Mouse (Mus musculus): ENCODE measurements at regions not wholly inside any gene's neighbourhood (a gene's known extent, or its start where the extent isn't known, plus 50 kb on each side); places are given as distances from the start of the nearest gene placed in this dataset.

DNA sequence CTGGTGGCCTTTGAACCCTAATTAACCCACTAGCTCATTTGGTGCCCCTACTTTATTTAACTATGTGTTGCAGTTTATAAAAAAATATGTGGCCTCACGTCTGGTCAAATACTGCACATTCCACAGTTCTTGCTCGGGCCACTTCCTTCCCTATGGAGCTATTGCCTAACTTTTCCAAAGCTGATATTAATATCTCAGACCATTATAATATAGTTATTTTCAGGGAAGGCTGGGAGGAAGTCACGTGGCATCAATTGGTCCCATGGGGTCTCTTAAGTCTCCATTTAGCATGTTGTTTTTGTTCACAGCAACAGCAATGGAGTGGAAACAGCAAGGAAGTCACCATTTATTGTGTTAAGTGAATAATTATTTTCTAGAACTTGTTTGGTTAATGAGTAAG, 292.9 kb downstream of the Hlx start:
- Histone ChIP-seq H3K4me1 (ENCODE audit: control insufficient read depth, insufficient read depth, low read length) (0 out of 2 replicates have a peak, but pooled peaks cover 5% of the 10 kb centered on the region), H3K27me3 (replicated peaks; ENCODE audit: control insufficient read depth, insufficient read depth, low read length) (no peaks in the 10 kb centered on the region), H3K9me3 (ENCODE audit: control insufficient read depth, low read length) (no peaks in the 10 kb centered on the region), H3K9ac (ENCODE audit: low read depth, low read length) (no peak overlapping the region), H3K4me2 (ENCODE audit: low read depth, low read length) (no peak overlapping the region), H3K4me3 (ENCODE audit: low read depth, low read length) (no peak overlapping the region), H3K36me3 (ENCODE audit: control insufficient read depth, insufficient read depth, low read length) (no peaks in the 10 kb centered on the region), H3K27ac (replicated peaks; ENCODE audit: low read depth, low read length) (no peak overlapping the region)
- 43% methylated on average over 3 of the region's 3 CpGs for WGBS
- DNase-seq (ENCODE audit: low spot score), result peak; percentile 29
- ATAC-seq (ENCODE audit: low read depth), result no peak

DNA sequence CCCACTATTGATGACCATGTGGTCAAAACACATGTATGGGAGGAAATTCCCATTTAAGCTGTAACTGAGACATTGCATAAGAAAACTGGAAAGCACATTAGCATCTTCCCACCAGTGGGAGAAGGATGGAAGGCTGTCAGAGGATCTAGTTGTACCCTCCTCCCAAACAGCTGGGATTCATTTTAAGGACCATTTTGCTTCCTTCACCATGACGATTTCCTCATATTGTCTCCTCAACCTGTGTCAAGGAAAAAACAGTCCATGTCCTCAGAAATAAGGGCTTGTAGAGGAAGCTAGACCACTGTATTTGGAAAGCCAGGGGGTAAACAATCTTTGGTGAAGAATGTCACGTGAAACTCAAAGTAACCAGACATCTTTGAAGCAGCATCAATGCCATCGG, 296.0 kb downstream of the Hlx start:
- Histone ChIP-seq H3K4me3 (ENCODE audit: low read depth, low read length) (no peak overlapping the region), H3K9me3 (ENCODE audit: control insufficient read depth, low read length) (no peaks in the 10 kb centered on the region), H3K4me2 (ENCODE audit: low read depth, low read length) (no peak overlapping the region), H3K27me3 (replicated peaks; ENCODE audit: control insufficient read depth, insufficient read depth, low read length) (no peaks in the 10 kb centered on the region), H3K9ac (ENCODE audit: low read depth, low read length) (no peak overlapping the region), H3K27ac (replicated peaks; ENCODE audit: low read depth, low read length) (no peak overlapping the region), H3K36me3 (ENCODE audit: control insufficient read depth, insufficient read depth, low read length) (no peaks in the 10 kb centered on the region), H3K4me1 (ENCODE audit: control insufficient read depth, insufficient read depth, low read length) (0 out of 2 replicates have a peak, but pooled peaks cover 4% of the 10 kb centered on the region)
- DNase-seq (ENCODE audit: low spot score) (no peak), ATAC-seq (ENCODE audit: low read depth) (no peak)
- WGBS, result 68% methylated on average over 3 of the region's 3 CpGs

DNA sequence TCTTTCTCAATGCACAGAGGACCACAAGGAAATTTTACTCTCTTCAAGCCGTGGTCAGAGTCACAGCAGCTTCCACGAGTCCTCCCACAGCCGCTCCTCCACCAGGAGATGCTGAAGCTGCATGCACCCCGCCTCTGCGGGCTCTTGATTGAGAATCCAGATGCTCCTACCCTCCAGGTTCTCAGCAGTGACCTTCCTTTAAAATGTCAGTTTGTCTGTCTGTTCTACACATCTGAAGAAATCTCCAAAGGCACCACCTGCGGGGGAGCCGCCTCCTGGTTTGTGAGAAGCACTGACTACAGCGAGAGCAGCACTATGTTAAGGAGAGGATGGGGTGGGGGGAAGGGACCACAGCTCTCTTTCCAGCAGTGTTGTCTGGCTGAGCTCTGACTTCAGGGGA, 303.8 kb downstream of the Hlx start:
- Histone ChIP-seq H3K4me1 (ENCODE audit: control insufficient read depth, insufficient read depth, low read length) (no peaks in the 10 kb centered on the region), H3K27ac (replicated peaks; ENCODE audit: low read depth, low read length) (no peak overlapping the region), H3K9me3 (ENCODE audit: control insufficient read depth, low read length) (no peaks in the 10 kb centered on the region), H3K9ac (ENCODE audit: low read depth, low read length) (no peak overlapping the region), H3K36me3 (ENCODE audit: control insufficient read depth, insufficient read depth, low read length) (no peaks in the 10 kb centered on the region), H3K4me2 (ENCODE audit: low read depth, low read length) (no peak overlapping the region), H3K4me3 (ENCODE audit: low read depth, low read length) (no peak overlapping the region), H3K27me3 (replicated peaks; ENCODE audit: control insufficient read depth, insufficient read depth, low read length) (peaks cover 3% of the 10 kb centered on the region; the same call in 1 of the 2 replicates)
- ATAC-seq (ENCODE audit: low read depth) (no peak), DNase-seq (ENCODE audit: low spot score) (no peak)
- WGBS, result 44% methylated on average over 8 of the region's 8 CpGs

DNA sequence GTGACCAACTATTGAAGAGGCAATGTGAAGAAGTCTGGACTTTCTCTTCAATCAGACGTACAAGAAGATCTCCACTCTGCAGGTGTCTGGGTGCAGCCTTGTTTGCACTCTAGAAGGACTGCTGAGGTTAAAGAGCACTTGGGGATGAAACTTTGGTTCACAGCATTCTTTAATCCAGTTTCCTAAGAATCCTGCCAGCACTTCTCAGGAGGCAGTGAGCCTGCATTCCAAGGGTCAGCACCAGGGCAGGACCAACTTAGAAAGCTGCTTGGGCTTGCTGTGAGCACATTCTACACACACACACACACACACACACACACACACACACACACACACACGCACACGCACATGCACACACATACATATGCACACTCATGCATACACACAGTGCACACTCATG, 304.4 kb downstream of the Hlx start:
- 67% methylated on average over 2 of the region's 3 CpGs for WGBS
- no peaks in the 10 kb centered on the region for H3K4me1 ChIP-seq (ENCODE audit: control insufficient read depth, insufficient read depth, low read length)
- peaks cover 3% of the 10 kb centered on the region; the same call in 1 of the 2 replicates for H3K27me3 ChIP-seq (replicated peaks; ENCODE audit: control insufficient read depth, insufficient read depth, low read length)
- H3K4me3 ChIP-seq (ENCODE audit: low read depth, low read length), result no peak overlapping the region
- ATAC-seq (ENCODE audit: low read depth) (no peak), DNase-seq (ENCODE audit: low spot score) (no peak)
- H3K9me3 ChIP-seq (ENCODE audit: control insufficient read depth, low read length), result no peaks in the 10 kb centered on the region
- no peak overlapping the region for H3K27ac ChIP-seq (replicated peaks; ENCODE audit: low read depth, low read length)
- H3K4me2 ChIP-seq (ENCODE audit: low read depth, low read length), result no peak overlapping the region
- H3K9ac ChIP-seq (ENCODE audit: low read depth, low read length), result no peak overlapping the region
- H3K36me3 ChIP-seq (ENCODE audit: control insufficient read depth, insufficient read depth, low read length), result no peaks in the 10 kb centered on the region

DNA sequence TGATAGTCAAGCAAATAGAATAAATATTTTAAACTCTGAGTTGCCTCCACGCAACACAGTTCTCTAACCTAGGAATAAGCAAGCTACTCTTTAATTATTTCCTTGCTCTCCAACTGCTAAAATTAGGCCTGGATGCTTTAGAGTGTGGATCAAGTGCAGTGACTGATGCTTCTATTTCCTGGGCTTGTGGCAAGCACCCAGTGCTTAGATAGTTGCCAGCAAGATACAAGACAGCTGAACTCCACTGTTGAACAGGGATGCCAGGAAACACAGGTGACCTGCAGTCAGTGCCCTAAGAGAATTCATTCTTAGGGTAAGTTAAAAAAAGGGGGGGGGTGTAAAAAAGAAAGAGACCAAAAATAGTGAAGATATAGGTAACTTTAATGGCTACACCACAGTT, 306.7 kb downstream of the Hlx start:
- DNase-seq (ENCODE audit: low spot score) (no peak), ATAC-seq (ENCODE audit: low read depth) (no peak)
- Histone ChIP-seq H3K4me3 (ENCODE audit: low read depth, low read length) (no peak overlapping the region), H3K4me2 (ENCODE audit: low read depth, low read length) (no peak overlapping the region), H3K9me3 (ENCODE audit: control insufficient read depth, low read length) (no peaks in the 10 kb centered on the region), H3K9ac (ENCODE audit: low read depth, low read length) (no peak overlapping the region), H3K36me3 (ENCODE audit: control insufficient read depth, insufficient read depth, low read length) (no peaks in the 10 kb centered on the region), H3K27me3 (replicated peaks; ENCODE audit: control insufficient read depth, insufficient read depth, low read length) (peaks cover 3% of the 10 kb centered on the region; the same call in 1 of the 2 replicates), H3K27ac (replicated peaks; ENCODE audit: low read depth, low read length) (no peak overlapping the region), H3K4me1 (ENCODE audit: control insufficient read depth, insufficient read depth, low read length) (no peaks in the 10 kb centered on the region)
- 88% methylated on average over 1 of the region's 1 CpGs for WGBS

DNA sequence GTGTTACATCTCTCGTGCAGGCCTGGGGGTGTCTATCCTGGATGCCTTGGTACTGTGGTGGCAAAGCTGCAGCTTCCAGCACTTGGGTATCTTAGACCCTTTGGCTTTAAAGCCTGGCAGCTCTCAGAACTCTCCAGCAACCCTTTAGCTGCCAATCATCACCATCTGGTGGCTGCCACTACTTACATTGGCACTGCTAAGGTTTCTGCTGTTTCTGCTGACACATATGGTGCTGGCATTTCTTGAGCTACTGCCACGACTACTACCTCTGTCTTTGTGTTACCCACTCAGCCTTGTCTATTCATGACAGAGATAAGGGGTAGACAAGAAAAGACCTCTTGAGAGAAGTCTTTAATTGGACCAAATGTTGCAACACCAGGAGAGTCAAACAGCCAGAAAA, 308.4 kb downstream of the Hlx start:
- Histone ChIP-seq H3K36me3 (ENCODE audit: control insufficient read depth, insufficient read depth, low read length) (no peaks in the 10 kb centered on the region), H3K4me3 (ENCODE audit: low read depth, low read length) (no peak overlapping the region), H3K27ac (replicated peaks; ENCODE audit: low read depth, low read length) (no peak overlapping the region), H3K9ac (ENCODE audit: low read depth, low read length) (no peak overlapping the region), H3K27me3 (replicated peaks; ENCODE audit: control insufficient read depth, insufficient read depth, low read length) (no peaks in the 10 kb centered on the region), H3K9me3 (ENCODE audit: control insufficient read depth, low read length) (no peaks in the 10 kb centered on the region), H3K4me2 (ENCODE audit: low read depth, low read length) (no peak overlapping the region), H3K4me1 (ENCODE audit: control insufficient read depth, insufficient read depth, low read length) (no peaks in the 10 kb centered on the region)
- ATAC-seq (ENCODE audit: low read depth) (no peak), DNase-seq (ENCODE audit: low spot score) (no peak)
- 65% methylated on average over 2 of the region's 2 CpGs for WGBS

DNA sequence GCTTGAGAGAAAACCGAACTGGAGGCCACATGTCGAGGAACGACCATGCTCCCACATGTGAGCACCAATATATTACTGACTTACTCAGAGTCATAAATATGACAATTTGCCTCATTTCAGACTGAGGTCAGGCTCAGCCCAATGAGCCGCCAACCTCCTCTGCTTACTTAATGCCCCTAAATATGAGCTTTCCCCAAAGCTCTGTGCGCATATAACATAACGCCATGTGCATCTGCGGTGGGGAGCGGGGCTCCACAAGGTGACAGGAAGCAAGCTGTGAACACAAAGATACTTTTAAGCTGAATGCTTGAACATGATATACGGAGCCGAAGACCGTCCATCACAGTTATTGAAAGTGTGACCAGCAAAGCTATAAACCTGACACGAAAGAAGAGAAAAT, 319.8 kb downstream of the Hlx start:
- H3K9ac ChIP-seq (ENCODE audit: low read depth, low read length), result no peak overlapping the region
- no peaks in the 10 kb centered on the region for H3K27me3 ChIP-seq (replicated peaks; ENCODE audit: control insufficient read depth, insufficient read depth, low read length)
- no peak overlapping the region for H3K4me2 ChIP-seq (ENCODE audit: low read depth, low read length)
- H3K9me3 ChIP-seq (ENCODE audit: control insufficient read depth, low read length), result no peaks in the 10 kb centered on the region
- H3K4me1 ChIP-seq (ENCODE audit: control insufficient read depth, insufficient read depth, low read length), result no peaks in the 10 kb centered on the region; the same call in 1 of the 2 replicates
- DNase-seq (ENCODE audit: low spot score), result no peak
- H3K4me3 ChIP-seq (ENCODE audit: low read depth, low read length), result no peak overlapping the region
- ATAC-seq (ENCODE audit: low read depth), result no peak
- H3K27ac ChIP-seq (replicated peaks; ENCODE audit: low read depth, low read length), result no peak overlapping the region
- 77% methylated on average over 12 of the region's 12 CpGs for WGBS
- no peaks in the 10 kb centered on the region for H3K36me3 ChIP-seq (ENCODE audit: control insufficient read depth, insufficient read depth, low read length)

DNA sequence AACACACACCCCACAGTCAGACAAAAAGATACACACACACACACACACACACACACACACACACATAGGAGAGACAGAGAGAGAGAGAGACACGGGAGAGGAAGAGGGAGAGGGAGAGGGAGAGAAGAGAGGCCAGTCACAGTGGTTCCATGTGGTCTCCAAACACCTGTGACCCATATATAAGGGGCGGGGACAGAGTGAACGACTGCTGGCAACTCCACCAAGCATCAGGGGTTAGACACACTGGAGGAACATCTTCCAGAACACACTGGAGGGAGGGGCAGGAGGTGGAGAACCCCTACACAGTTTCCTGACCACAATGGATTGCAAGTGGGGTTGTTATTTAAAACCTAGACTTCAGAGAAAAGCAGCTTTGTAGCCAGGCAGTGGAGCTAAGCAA, 321.4 kb downstream of the Hlx start:
- no peaks in the 10 kb centered on the region for H3K36me3 ChIP-seq (ENCODE audit: control insufficient read depth, insufficient read depth, low read length)
- no peak for ATAC-seq (ENCODE audit: low read depth)
- WGBS, result 46% methylated on average over 3 of the region's 3 CpGs

DNA sequence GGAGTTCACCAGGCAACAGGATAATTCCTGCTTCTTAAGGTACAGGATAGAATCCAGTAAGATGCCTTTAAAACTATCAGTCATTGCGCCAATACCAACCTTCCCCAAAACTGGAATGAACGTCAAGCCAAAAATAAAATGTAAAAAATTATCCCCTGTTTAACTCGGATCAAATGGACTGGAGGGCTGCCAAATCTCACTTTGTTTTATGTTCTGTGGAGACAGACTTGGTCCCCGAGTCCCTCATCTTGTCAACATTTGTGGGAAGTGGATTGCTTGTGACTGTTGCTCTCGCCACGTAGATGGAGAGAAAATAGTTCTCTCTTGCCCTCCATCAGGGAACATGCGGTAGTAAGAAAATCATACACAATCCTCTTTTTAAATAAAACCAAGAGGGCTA, 322.4 kb downstream of the Hlx start:
- Histone ChIP-seq H3K4me2 (ENCODE audit: low read depth, low read length) (no peak overlapping the region), H3K9me3 (ENCODE audit: control insufficient read depth, low read length) (no peaks in the 10 kb centered on the region), H3K4me1 (ENCODE audit: control insufficient read depth, insufficient read depth, low read length) (no peaks in the 10 kb centered on the region; the same call in 1 of the 2 replicates), H3K36me3 (ENCODE audit: control insufficient read depth, insufficient read depth, low read length) (no peaks in the 10 kb centered on the region), H3K27ac (replicated peaks; ENCODE audit: low read depth, low read length) (no peak overlapping the region), H3K27me3 (replicated peaks; ENCODE audit: control insufficient read depth, insufficient read depth, low read length) (no peaks in the 10 kb centered on the region), H3K4me3 (ENCODE audit: low read depth, low read length) (no peak overlapping the region), H3K9ac (ENCODE audit: low read depth, low read length) (no peak overlapping the region)
- DNase-seq (ENCODE audit: low spot score) (peak; percentile 80), ATAC-seq (ENCODE audit: low read depth) (no peak)
- WGBS, result 41% methylated on average over 7 of the region's 7 CpGs

More for the DNA sequence above, 321.4 kb downstream of the Hlx start:
- Histone ChIP-seq H3K27me3 (replicated peaks; ENCODE audit: control insufficient read depth, insufficient read depth, low read length) (no peaks in the 10 kb centered on the region), H3K4me1 (ENCODE audit: control insufficient read depth, insufficient read depth, low read length) (no peaks in the 10 kb centered on the region; the same call in 1 of the 2 replicates), H3K9me3 (ENCODE audit: control insufficient read depth, low read length) (no peaks in the 10 kb centered on the region), H3K9ac (ENCODE audit: low read depth, low read length) (no peak overlapping the region), H3K4me2 (ENCODE audit: low read depth, low read length) (no peak overlapping the region), H3K4me3 (ENCODE audit: low read depth, low read length) (no peak overlapping the region), H3K27ac (replicated peaks; ENCODE audit: low read depth, low read length) (no peak overlapping the region)
- DNase-seq (ENCODE audit: low spot score), result no peak
